Mouse (Mus musculus): ENCODE measurements around the gene Rap1a.

Rap1a gene

GRCm38 (mm10) chr3:105803600-105803999, 2.5 kb upstream of the Rap1a start:
- no peak for DNase-seq

GRCm38 (mm10) chr3:105800675-105801190, 403 bp downstream of the Rap1a start:
- no peak for DNase-seq

GRCm38 (mm10) chr3:105800156-105800674, 921 bp downstream of the Rap1a start:
- DNase-seq = no peak

GRCm38 (mm10) chr3:105799375-105799774, 1.8 kb downstream of the Rap1a start:
- no peak for DNase-seq

- no peak for DNase-seq
Measured at GRCm38 (mm10) chr3:105798770-105799169, 2.4 kb downstream of the Rap1a start.

GRCm38 (mm10) chr3:105797427-105797826, 3.7 kb downstream of the Rap1a start:
- no peak for DNase-seq

GRCm38 (mm10) chr3:105796761-105797160, 4.4 kb downstream of the Rap1a start:
- DNase-seq = no peak

GRCm38 (mm10) chr3:105794309-105794708, 6.8 kb downstream of the Rap1a start:
- no peak for DNase-seq

GRCm38 (mm10) chr3:105792309-105792708, 8.8 kb downstream of the Rap1a start:
- no peak for DNase-seq

GRCm38 (mm10) chr3:105791129-105791528, 10.0 kb downstream of the Rap1a start:
- DNase-seq = no peak

GRCm38 (mm10) chr3:105790338-105790737, 10.8 kb downstream of the Rap1a start:
- no peak for DNase-seq

GRCm38 (mm10) chr3:105789776-105790175, 11.4 kb downstream of the Rap1a start:
- DNase-seq = no peak

- DNase-seq = no peak
Measured at GRCm38 (mm10) chr3:105787328-105787727, 13.8 kb downstream of the Rap1a start.

- no peak for DNase-seq
Measured at GRCm38 (mm10) chr3:105785865-105786264, 15.3 kb downstream of the Rap1a start.

- DNase-seq = no peak
Measured at GRCm38 (mm10) chr3:105783809-105784208, 17.3 kb downstream of the Rap1a start.

GRCm38 (mm10) chr3:105782406-105782805, 18.7 kb downstream of the Rap1a start:
- no peak for DNase-seq

GRCm38 (mm10) chr3:105777997-105778396, 23.1 kb downstream of the Rap1a start:
- no peak for DNase-seq

GRCm38 (mm10) chr3:105774496-105774895, 26.6 kb downstream of the Rap1a start:
- DNase-seq = no peak

- no peak for DNase-seq
Measured at GRCm38 (mm10) chr3:105771534-105771933, 29.6 kb downstream of the Rap1a start.

- DNase-seq = no peak
Measured at GRCm38 (mm10) chr3:105770836-105771235, 30.3 kb downstream of the Rap1a start.

GRCm38 (mm10) chr3:105769380-105769779, 31.8 kb downstream of the Rap1a start:
- no peak for DNase-seq

- no peak for DNase-seq
Measured at GRCm38 (mm10) chr3:105768529-105768928, 32.6 kb downstream of the Rap1a start.

- no peak for DNase-seq
Measured at GRCm38 (mm10) chr3:105763132-105763851, 37.8 kb downstream of the Rap1a start.

- DNase-seq = no peak
Measured at GRCm38 (mm10) chr3:105760063-105760462, 41.1 kb downstream of the Rap1a start.

GRCm38 (mm10) chr3:105758658-105759057, 42.5 kb downstream of the Rap1a start:
- no peak for DNase-seq

All from cerebellum, postnatal 25 days (tissue).